Mouse (Mus musculus) kidney, embryonic 14.5 days (tissue): ENCODE data around the gene Rad51b. TPM values are rescaled to one million over a fixed set of nuclear protein-coding genes. Genes with fewer than 3 reads are reported as not detected.

Experiments
- ATAC-seq: fragments of 200-750 bp; cut with Nextera tagmentation; 2 replicates; pipeline ENCODE4 v1.8.0; 2017; ENCODE audit warnings: moderate number of reproducible peaks, mild to moderate bottlenecking, moderate TSS enrichment, moderate library complexity; ENCODE audit not compliant: low FRiP score, low TSS enrichment
- H3K27ac ChIP-seq: fragments of 300-500 bp; sonication (generic); 2 replicates; pipeline ENCODE4 v1.5.1; 2014; ENCODE audit warnings: low read depth, mild to moderate bottlenecking, low read length, moderate library complexity, mixed read lengths
- H3K27me3 ChIP-seq: fragments of 300-500 bp; sonication (generic); 2 replicates; pipeline ENCODE4 v1.6.1; 2014; ENCODE audit warnings: mild to moderate bottlenecking, low read length; ENCODE audit not compliant: control insufficient read depth, insufficient read depth
- H3K36me3 ChIP-seq: fragments of 300-500 bp; sonication (generic); 2 replicates; pipeline ENCODE4 v1.6.1; 2014; ENCODE audit warnings: low read length, mixed read lengths; ENCODE audit not compliant: control insufficient read depth, insufficient read depth
- H3K4me1 ChIP-seq: fragments of 300-500 bp; sonication (generic); 2 replicates; pipeline ENCODE4 v1.6.1; 2014; ENCODE audit warnings: low read length, mixed read lengths; ENCODE audit not compliant: control insufficient read depth, insufficient read depth
- H3K4me2 ChIP-seq: fragments of 300-500 bp; sonication (generic); replicated peaks from 2 replicates; pipeline ENCODE4 v1.6.1; 2014; ENCODE audit warnings: low read depth, mild to moderate bottlenecking, low read length
- H3K4me3 ChIP-seq: fragments of 300-500 bp; sonication (generic); 2 replicates; pipeline ENCODE4 v1.5.1; 2014; ENCODE audit warnings: mild to moderate bottlenecking, low read length
- H3K9ac ChIP-seq: fragments of 300-500 bp; sonication (generic); 2 replicates; pipeline ENCODE4 v1.6.1; 2014; ENCODE audit warnings: low read depth, mild to moderate bottlenecking, low read length, moderate library complexity
- H3K9me3 ChIP-seq: fragments of 300-500 bp; sonication (generic); 2 replicates; pipeline ENCODE4 v1.6.1; 2016; ENCODE audit warnings: low read length; ENCODE audit not compliant: control insufficient read depth
- WGBS: fragments of 180-500 bp; shearing (Covaris S2); extraction: QIAGEN DNeasy Blood & Tissue Kit; methylation state at CpG from one replicate; pipeline ENCODE4 v1.1.7; 2014; 5-methylcytosine and 5-hydroxymethylcytosine counted together
- polyA plus RNA-seq: library from polyadenylated mRNA; unstranded; fragments of >200 nt; fragmentation: Nextera tagmentation; extraction: Ambion mirVana; gene quantifications from 2 replicates; pipeline ENCODE4 v1.2.1, GENCODE M21; 2014

The Rad51b gene
- polyA plus RNA-seq, 1 experiment from 2014 or later, result 7.2 TPM

DNA sequence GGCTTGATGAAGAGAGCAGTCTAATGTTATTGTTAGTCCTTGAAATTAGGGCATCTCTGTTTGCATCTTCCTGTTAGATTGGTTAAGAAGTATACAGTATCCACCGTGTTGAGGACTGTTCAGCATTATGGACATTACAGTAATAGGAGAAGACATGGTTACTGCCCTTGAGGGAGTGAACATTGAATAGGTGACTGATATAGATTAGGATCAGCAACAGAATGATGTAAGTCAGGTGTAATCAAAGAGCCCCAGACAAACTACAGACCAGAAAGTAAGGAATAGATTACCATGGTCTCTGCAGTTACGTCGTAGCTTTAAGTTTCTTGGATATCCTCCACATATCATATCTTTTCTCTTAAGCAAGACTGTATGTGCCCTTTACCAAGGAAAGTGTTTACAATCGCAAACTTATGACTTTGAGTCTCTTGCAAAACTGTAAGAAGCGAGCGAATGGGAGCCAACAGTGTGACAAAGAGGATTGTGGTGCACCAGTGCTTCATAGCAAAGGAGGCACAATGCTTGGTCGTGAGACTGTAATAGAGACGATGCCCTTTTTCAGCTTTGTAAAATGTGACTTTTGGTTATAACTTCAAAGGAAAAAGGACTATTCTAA lies 263.1 kb downstream of the Rad51b start:
- 0 out of 2 replicates have a peak, but pooled peaks cover 2% of the 10 kb centered on the region for H3K4me1 ChIP-seq
- no peak overlapping the region for H3K4me3 ChIP-seq
- no peak overlapping the region for H3K27ac ChIP-seq
- H3K27me3 ChIP-seq, result no peaks in the 10 kb centered on the region
- 80% methylated on average over 8 of the region's 8 CpGs for WGBS
- no peak overlapping the region for H3K9ac ChIP-seq
- H3K36me3 ChIP-seq, result no peaks in the 10 kb centered on the region
- no peak for ATAC-seq
- no peaks in the 10 kb centered on the region for H3K9me3 ChIP-seq
- no peak overlapping the region for H3K4me2 ChIP-seq

- no peaks in the 10 kb centered on the region for H3K36me3 ChIP-seq
- H3K4me2 ChIP-seq, result no peak overlapping the region
- no peak overlapping the region for H3K9ac ChIP-seq
- H3K27ac ChIP-seq, result no peak overlapping the region
- ATAC-seq, result no peak
- no peaks in the 10 kb centered on the region for H3K9me3 ChIP-seq
- no peaks in the 10 kb centered on the region for H3K27me3 ChIP-seq
- WGBS, result 76% methylated on average over 4 of the region's 4 CpGs
- H3K4me3 ChIP-seq, result no peak overlapping the region
- H3K4me1 ChIP-seq, result 0 out of 2 replicates have a peak, but pooled peaks cover 2% of the 10 kb centered on the region
These were observed 263.8 kb downstream of the Rad51b start for GRCm38 (mm10) chr12:79560893-79561292.

- no peaks in the 10 kb centered on the region for H3K36me3 ChIP-seq
- 0 out of 2 replicates have a peak, but pooled peaks cover 7% of the 10 kb centered on the region for H3K9me3 ChIP-seq
- no peak overlapping the region for H3K4me3 ChIP-seq
- 25% methylated on average over 6 of the region's 6 CpGs for WGBS
- peaks cover 9% of the 10 kb centered on the region for H3K4me1 ChIP-seq
- H3K27ac ChIP-seq, result peak overlapping the region; percentile 73; the same call in 1 of the 2 replicates
- no peaks in the 10 kb centered on the region for H3K27me3 ChIP-seq
- ATAC-seq, result peak; percentile 92
- H3K4me2 ChIP-seq, result no peak overlapping the region
- H3K9ac ChIP-seq, result no peak overlapping the region
These were observed 277.3 kb downstream of the Rad51b start for GRCm38 (mm10) chr12:79574159-79575040.

GRCm38 (mm10) chr12:79575041-79575541 lies 278.0 kb downstream of the Rad51b start:
- Histone ChIP-seq H3K4me1 (peaks cover 9% of the 10 kb centered on the region), H3K36me3 (no peaks in the 10 kb centered on the region), H3K9ac (no peak overlapping the region), H3K4me2 (no peak overlapping the region), H3K27me3 (no peaks in the 10 kb centered on the region), H3K9me3 (0 out of 2 replicates have a peak, but pooled peaks cover 5% of the 10 kb centered on the region), H3K27ac (peak overlapping the region; percentile 64; the same call in 1 of the 2 replicates), H3K4me3 (no peak overlapping the region)
- ATAC-seq, result peak; percentile 68
- 42% methylated on average over 7 of the region's 7 CpGs for WGBS

GRCm38 (mm10) chr12:79577525-79577924 lies 280.4 kb downstream of the Rad51b start:
- Histone ChIP-seq H3K27ac (no peak overlapping the region), H3K4me1 (peaks cover 9% of the 10 kb centered on the region), H3K4me2 (no peak overlapping the region), H3K9me3 (no peaks in the 10 kb centered on the region), H3K9ac (no peak overlapping the region), H3K36me3 (no peaks in the 10 kb centered on the region), H3K4me3 (no peak overlapping the region), H3K27me3 (no peaks in the 10 kb centered on the region)
- WGBS, result 88% methylated on average over 2 of the region's 2 CpGs
- no peak for ATAC-seq

DNA sequence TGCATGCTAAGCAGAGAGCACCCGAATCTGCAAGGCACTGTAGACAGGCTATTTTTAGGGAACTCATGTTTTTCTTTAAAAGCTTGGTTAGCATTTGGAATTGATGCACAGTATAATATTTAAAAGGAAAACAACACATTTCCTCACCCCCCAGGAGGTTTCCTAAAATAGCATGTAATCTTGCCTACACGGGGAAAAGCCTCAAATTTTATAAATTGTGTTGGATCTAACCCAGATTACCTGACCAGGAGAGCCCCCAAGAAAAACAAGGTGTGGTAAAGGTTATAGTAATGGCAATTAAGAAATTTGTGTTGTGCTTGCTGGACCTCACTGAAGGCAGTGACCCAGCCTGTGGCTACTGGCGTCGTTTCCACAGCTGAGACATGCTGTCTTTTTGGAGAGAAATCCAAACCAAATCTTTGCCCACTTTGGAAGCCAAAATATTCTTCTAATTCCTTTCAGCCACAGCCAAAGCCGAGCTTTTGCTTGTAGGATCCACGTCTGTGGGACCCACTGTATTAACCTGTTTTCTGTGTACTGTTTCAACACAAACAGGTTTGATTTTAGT lies 282.0 kb downstream of the Rad51b start:
- Histone ChIP-seq H3K4me2 (no peak overlapping the region), H3K9ac (no peak overlapping the region), H3K36me3 (no peaks in the 10 kb centered on the region), H3K27me3 (no peaks in the 10 kb centered on the region), H3K27ac (no peak overlapping the region), H3K9me3 (no peaks in the 10 kb centered on the region), H3K4me1 (peaks cover 7% of the 10 kb centered on the region), H3K4me3 (no peak overlapping the region)
- 73% methylated on average over 6 of the region's 6 CpGs for whole genome bisulfite sequencing
- no peak for ATAC-seq

GRCm38 (mm10) chr12:79579837-79580236 lies 282.8 kb downstream of the Rad51b start:
- ATAC-seq, result no peak
- Histone ChIP-seq H3K27ac (no peak overlapping the region), H3K27me3 (no peaks in the 10 kb centered on the region), H3K4me1 (no peaks in the 10 kb centered on the region), H3K36me3 (no peaks in the 10 kb centered on the region), H3K9ac (no peak overlapping the region), H3K9me3 (no peaks in the 10 kb centered on the region), H3K4me3 (no peak overlapping the region), H3K4me2 (no peak overlapping the region)
- WGBS, result 94% methylated on average over 6 of the region's 6 CpGs

- Histone ChIP-seq H3K4me1 (no peaks in the 10 kb centered on the region), H3K9me3 (no peaks in the 10 kb centered on the region), H3K9ac (no peak overlapping the region), H3K4me2 (no peak overlapping the region), H3K27me3 (no peaks in the 10 kb centered on the region), H3K27ac (peak overlapping the region; percentile 38; the same call in 1 of the 2 replicates), H3K4me3 (no peak overlapping the region), H3K36me3 (no peaks in the 10 kb centered on the region)
- no peak for ATAC-seq
- 72% methylated on average over 6 of the region's 6 CpGs for WGBS
These were observed 287.6 kb downstream of the Rad51b start for GRCm38 (mm10) chr12:79584556-79585307.
